Mouse (Mus musculus) embryonic facial prominence, embryonic 15.5 days (tissue): ENCODE data around the gene Armh2. TPM values are rescaled to one million over a fixed set of nuclear protein-coding genes. Genes with fewer than 3 reads are reported as not detected.
"Not testable (repeated sequence)": the region's sequence is repeated elsewhere in the genome, so short reads cannot be mapped to it uniquely, and the experiment has no call there.

Experiments used
- ATAC-seq: fragments of 200-750 bp; cut with Nextera tagmentation; 2 replicates; pipeline ENCODE4 v1.8.0; 2017; ENCODE audit warnings: low read depth, moderate TSS enrichment; ENCODE audit not compliant: insufficient number of reproducible peaks, low FRiP score, low TSS enrichment
- H3K27ac ChIP-seq: fragments of 300-500 bp; sonication (generic); replicated peaks from 2 replicates; pipeline ENCODE4 v1.5.1; 2015; ENCODE audit warnings: mild to moderate bottlenecking, inconsistent platforms
- H3K27me3 ChIP-seq: fragments of 300-500 bp; sonication (generic); 2 replicates; pipeline ENCODE4 v1.6.1; 2015; ENCODE audit warnings: inconsistent platforms
- H3K36me3 ChIP-seq: fragments of 300-500 bp; sonication (generic); 2 replicates; pipeline ENCODE4 v1.6.1; 2015; ENCODE audit warnings: mild to moderate bottlenecking, inconsistent platforms
- H3K4me1 ChIP-seq: fragments of 300-500 bp; sonication (generic); 2 replicates; pipeline ENCODE4 v1.6.1; 2015; ENCODE audit warnings: inconsistent platforms
- H3K4me2 ChIP-seq: fragments of 300-500 bp; sonication (generic); replicated peaks from 2 replicates; pipeline ENCODE4 v1.6.1; 2015; ENCODE audit warnings: mild to moderate bottlenecking, inconsistent platforms
- H3K4me3 ChIP-seq: fragments of 300-500 bp; sonication (generic); replicated peaks from 2 replicates; pipeline ENCODE4 v1.5.1; 2015; ENCODE audit warnings: mild to moderate bottlenecking, inconsistent platforms
- H3K9ac ChIP-seq: fragments of 300-500 bp; sonication (generic); 2 replicates; pipeline ENCODE4 v1.6.1; 2015; ENCODE audit warnings: inconsistent platforms
- H3K9me3 ChIP-seq: fragments of 300-500 bp; sonication (generic); replicated peaks from 2 replicates; pipeline ENCODE4 v1.6.1; 2016; ENCODE audit warnings: inconsistent platforms
- WGBS: fragments of 180-500 bp; shearing (Covaris S2); methylation state at CpG from one replicate; pipeline ENCODE4 v1.1.7; 2015; 5-methylcytosine and 5-hydroxymethylcytosine counted together
- polyA plus RNA-seq: library from polyadenylated mRNA; unstranded; fragments of >200 nt; fragmentation: Nextera tagmentation; extraction: Ambion mirVana; gene quantifications from 2 replicates; pipeline ENCODE4 v1.2.1, GENCODE M21; 2015

Armh2 gene
- polyA plus RNA-seq, 1 experiment from 2014 or later = not detected

DNA sequence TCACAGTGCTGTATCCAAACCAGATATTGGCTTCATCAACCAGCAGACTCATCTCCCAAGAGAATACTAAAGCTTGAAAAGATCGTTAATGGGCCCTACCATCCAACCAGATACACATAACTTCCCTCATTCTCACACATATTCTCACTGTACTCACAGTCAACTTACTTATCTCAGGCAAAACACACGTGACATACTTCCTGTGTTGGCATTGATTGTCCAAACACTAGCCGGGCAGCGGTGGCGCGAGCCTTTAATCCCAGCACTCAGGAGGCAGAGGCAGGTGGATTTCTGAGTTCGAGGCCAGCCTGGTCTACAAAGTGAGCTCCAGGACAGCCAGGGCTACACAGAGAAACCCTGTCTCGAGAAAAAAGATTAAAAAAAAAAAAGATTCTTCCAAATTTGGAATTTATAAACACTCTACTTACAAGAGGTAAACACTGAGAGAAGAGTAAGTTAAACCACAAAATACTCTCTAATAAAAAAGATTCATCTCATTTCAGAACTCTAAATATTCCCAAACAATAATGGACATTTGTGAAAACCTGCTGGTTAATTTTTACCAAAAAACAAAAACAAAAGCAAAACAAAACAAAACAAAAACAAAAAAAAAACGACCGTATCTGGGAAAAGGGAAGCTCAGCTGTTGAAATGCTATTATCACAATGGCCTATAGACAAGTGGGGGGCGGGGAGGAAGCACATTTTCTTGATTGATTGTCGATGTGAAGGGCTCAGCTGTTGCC, 17.0 kb downstream of the Armh2 start:
- Histone ChIP-seq H3K27ac (no peak overlapping the region), H3K4me3 (no peak overlapping the region), H3K9me3 (no peaks in the 10 kb centered on the region), H3K9ac (no peak overlapping the region), H3K4me1 (peaks cover 8% of the 10 kb centered on the region), H3K4me2 (no peak overlapping the region), H3K36me3 (peaks cover 23% of the 10 kb centered on the region), H3K27me3 (no peaks in the 10 kb centered on the region)
- WGBS = 89% methylated on average over 12 of the region's 12 CpGs
- ATAC-seq = no peak

DNA sequence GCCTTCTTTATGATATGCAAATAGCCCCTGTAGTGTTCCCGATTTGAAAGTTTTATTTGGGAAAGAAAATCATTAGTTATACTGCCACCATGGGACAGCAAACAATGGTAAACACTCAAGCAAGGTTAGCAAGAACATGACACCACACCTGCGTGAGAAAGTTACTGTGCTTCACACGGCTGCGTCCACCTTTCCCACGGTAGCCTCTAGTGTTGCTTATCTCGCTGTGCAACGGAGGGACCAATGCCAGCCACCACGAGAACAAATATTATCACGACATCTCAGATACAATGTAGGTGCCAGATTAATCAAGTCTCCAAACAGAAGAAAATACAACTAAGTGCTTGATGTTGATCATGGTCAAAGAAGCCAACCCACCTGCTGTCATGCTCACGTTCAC, 18.4 kb downstream of the Armh2 start:
- Histone ChIP-seq H3K9ac (no peak overlapping the region), H3K27me3 (no peaks in the 10 kb centered on the region), H3K36me3 (peaks cover 17% of the 10 kb centered on the region), H3K4me2 (no peak overlapping the region), H3K27ac (no peak overlapping the region), H3K4me3 (no peak overlapping the region), H3K4me1 (peaks cover 8% of the 10 kb centered on the region), H3K9me3 (no peaks in the 10 kb centered on the region)
- 94% methylated on average over 10 of the region's 10 CpGs for WGBS
- no peak for ATAC-seq

DNA sequence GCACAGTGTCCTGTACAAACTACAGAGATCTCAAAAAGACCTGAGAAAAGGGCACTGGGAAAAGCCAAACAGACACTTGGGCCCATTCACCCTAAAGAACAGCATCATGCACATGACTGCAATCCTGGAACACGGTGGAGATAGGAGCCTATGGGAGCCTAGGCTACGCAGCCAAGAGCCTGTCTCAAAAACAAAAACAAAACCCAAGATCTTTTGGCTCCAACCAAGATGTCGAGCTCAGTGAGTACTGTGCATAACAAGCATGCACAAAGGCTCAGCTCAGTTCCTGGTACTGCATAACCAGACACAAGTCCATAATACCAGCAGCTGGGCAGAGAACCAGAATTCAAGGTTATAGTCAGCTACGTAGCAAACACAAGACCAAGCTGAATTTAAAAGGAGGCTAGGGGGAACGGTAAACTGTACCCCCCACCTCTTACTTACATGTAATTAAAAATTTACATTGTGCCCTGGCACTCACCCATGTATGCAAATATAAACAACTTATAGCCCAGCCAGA, 19.4 kb downstream of the Armh2 start:
- Histone ChIP-seq H3K4me1 (peaks cover 8% of the 10 kb centered on the region), H3K27me3 (no peaks in the 10 kb centered on the region), H3K36me3 (peaks cover 10% of the 10 kb centered on the region), H3K9ac (no peak overlapping the region), H3K9me3 (no peaks in the 10 kb centered on the region), H3K4me2 (peak overlapping the region; percentile 61), H3K27ac (no peak overlapping the region), H3K4me3 (peak overlapping the region; percentile 63)
- no peak for ATAC-seq
- 53% methylated on average over 5 of the region's 5 CpGs for WGBS

DNA sequence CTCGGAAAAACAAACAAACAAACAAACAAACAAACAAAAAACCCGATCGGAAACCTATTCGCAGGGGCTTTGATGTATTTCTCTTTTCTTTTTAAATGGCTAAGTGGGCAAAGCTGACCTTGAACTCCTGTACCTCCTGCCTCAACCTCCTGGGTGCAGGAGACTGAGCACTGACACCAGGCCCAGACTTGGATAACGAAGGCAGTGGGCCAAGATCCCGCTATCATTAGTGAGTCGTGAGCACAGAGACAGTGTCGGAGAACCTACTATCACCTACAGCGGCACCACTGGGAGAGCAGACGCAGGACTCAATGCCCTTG, 20.0 kb downstream of the Armh2 start:
- H3K4me3 ChIP-seq = peak overlapping the region; percentile 63
- H3K36me3 ChIP-seq = peaks cover 4% of the 10 kb centered on the region; the same call in 1 of the 2 replicates
- no peaks in the 10 kb centered on the region for H3K9me3 ChIP-seq
- H3K9ac ChIP-seq = peak overlapping the region; percentile 50
- no peak; the same call in 1 of the 2 replicates for ATAC-seq
- 5% methylated on average over 10 of the region's 10 CpGs for WGBS
- H3K4me1 ChIP-seq = peaks cover 8% of the 10 kb centered on the region
- H3K27ac ChIP-seq = peak overlapping the region; percentile 86
- no peaks in the 10 kb centered on the region for H3K27me3 ChIP-seq
- peak overlapping the region; percentile 61 for H3K4me2 ChIP-seq

DNA sequence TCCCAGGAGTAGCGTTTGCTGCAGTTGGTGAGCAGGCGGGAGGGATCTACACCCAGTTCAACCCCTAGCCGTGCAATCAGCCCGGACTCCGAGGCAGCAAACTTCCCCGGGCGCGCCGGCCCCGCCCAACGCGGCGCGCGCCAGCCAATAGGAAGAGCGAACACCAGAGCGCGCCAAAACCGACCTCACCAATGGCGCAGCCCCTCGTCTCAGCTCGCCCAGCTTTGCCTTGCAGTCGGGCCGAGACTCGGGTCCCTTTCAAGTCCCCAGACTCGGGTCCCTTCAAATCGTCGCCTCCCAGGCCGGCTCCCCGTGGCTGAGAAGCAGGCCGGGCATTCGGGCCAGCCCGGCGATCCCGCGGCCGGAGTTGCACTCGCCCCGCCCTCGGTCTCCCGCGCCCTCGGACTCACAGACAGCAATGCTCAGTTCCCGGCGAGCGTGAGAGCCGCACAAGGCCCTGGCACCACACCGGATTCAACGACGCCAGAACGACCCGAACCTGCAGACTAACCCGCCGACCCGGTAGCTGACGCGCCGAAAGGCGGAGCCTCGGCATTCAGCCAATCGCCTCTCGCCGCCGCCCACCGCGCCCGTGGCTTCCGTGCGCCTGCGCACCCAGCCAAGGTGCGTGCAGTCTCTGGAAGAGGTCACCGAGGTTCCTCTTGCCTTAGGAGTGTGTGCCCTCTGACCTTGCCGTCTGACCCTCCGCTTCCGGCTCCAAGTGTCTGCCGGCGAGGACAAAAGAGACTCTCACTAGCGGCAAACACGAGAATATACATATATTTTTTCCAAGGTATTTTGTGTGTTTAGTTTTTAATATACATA, 20.6 kb downstream of the Armh2 start, which contains the start of gene Gmnn:
TSS of gene Gmnn (minus strand) at position 521 of the 825 bp plus-strand sequence.
- under 1% methylated on average over 79 of the region's 79 CpGs for WGBS
- H3K27ac ChIP-seq = peak within 1 kb of the TSS; percentile 86
- ATAC-seq = peak; percentile 99
- H3K4me2 ChIP-seq = peak within 1 kb of the TSS; percentile 61
- H3K9ac ChIP-seq = peak within 1 kb of the TSS; percentile 50
- no peaks in the 10 kb centered on the region for H3K9me3 ChIP-seq
- H3K4me3 ChIP-seq = peak within 1 kb of the TSS; percentile 63
- no peaks in the 10 kb centered on the region; the same call in 1 of the 2 replicates for H3K36me3 ChIP-seq
- H3K27me3 ChIP-seq = no peaks in the 10 kb centered on the region
- H3K4me1 ChIP-seq = peaks cover 8% of the 10 kb centered on the region

DNA sequence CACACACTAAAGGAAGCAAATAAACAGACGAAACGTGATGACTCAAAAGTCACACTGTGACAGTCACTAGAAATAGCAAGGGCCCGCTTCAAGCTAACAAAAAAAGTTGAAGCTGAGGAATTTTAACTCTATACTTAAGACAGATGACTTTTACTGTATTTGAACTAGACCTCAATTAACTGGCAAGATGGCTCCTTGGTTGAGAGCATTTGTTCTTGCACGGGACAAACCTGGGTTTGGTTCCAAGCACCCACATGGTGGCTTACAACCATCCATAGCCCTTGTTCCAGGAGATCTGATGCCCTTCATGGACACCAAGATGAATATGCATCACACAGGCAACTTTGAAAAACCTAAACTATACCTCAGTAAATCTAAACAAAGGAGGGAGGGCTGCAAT, 21.2 kb downstream of the Armh2 start:
- Histone ChIP-seq H3K4me3 (peak overlapping the region; percentile 63), H3K27ac (no peak overlapping the region), H3K36me3 (no peaks in the 10 kb centered on the region), H3K27me3 (no peaks in the 10 kb centered on the region), H3K9ac (no peak overlapping the region), H3K9me3 (no peaks in the 10 kb centered on the region), H3K4me1 (peaks cover 8% of the 10 kb centered on the region), H3K4me2 (peak overlapping the region; percentile 61)
- WGBS = 28% methylated on average over 4 of the region's 4 CpGs
- no peak for ATAC-seq

DNA sequence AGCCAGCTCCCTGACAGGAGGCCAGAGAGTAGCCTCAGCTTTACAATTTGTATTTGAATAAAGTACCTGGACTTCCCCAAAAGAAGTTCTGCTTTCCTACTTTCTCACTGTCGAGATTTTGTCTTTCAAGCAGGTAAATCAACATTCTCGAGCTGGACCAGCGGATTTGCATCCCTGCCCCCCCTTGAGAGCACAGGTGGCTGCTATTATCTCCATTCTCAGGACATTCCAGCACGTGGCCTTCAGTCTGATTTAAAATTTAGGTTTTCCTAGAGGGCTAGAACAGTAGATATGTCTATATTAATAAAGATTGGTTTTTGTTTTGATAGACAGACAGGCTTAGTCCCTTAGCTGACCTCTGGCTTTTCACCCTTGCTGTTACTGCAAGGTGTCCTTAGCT, 26.8 kb downstream of the Armh2 start:
- ATAC-seq, H3K4me3 ChIP-seq: not testable (repeated sequence)

DNA sequence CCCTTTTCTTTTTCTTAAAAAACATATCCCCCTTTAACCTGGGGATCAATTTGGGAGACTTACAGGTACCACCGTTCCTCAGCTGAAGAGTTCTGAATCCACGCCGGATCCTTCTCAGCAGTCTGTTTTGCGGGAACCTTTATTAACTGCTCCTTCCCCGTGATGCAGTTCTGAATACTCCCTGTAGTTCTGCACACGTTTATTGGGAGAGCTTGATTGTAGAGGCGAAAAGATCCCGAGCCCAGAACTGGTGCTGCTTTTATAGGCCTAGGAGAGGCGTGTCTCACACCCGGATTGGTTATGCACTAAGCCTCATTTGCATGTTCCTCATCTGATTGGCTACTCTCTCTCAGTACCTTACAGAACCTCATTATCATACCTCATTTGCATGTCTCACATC, 30.4 kb downstream of the Armh2 start:
- not testable (repeated sequence) for H3K36me3 ChIP-seq, ATAC-seq, H3K27ac ChIP-seq, H3K4me1 ChIP-seq, H3K4me3 ChIP-seq, H3K9me3 ChIP-seq, H3K4me2 ChIP-seq, H3K27me3 ChIP-seq, H3K9ac ChIP-seq
- 88% methylated on average over 9 of the region's 10 CpGs for WGBS

More for the DNA sequence above, 26.8 kb downstream of the Armh2 start:
- not testable (repeated sequence) for H3K4me1 ChIP-seq, H3K4me2 ChIP-seq, H3K9me3 ChIP-seq, H3K27ac ChIP-seq, H3K27me3 ChIP-seq, H3K36me3 ChIP-seq, H3K9ac ChIP-seq
- WGBS = 59% methylated on average over 4 of the region's 4 CpGs

DNA sequence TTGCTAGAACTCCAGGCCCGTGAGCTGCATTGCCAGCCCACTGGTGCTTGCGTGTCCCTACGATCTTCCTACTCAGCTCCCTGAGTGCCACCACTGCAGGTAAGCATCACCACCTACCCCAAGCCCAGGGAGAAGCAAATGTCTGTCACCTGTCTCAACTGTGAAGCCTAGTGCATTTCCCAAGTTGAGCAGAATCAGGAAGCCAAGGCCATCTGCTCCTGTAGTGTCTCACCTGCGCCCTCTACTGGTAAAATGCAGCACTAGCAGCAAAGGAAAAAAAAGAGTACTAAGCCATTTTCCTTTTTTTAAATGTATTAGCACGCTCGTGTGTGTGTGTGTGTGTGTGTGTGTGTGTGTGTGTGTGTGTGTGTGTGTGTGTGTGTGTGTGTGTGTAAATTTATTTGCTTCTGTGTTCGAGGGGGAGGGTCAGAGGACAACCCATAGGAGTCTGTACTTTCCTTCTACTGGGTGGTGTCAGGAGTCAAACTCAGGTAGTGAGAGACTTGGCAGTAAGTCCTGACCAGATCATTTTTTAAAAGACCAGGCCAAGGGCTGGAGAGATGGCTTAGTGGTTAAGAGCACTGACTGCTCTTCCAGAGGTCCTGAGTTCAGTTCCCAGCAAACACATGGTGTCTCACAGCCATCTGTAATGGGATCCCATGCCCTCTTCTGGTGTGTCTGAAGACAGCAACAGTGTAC, 35.3 kb downstream of the Armh2 start:
- no peaks in the 10 kb centered on the region for H3K9me3 ChIP-seq
- no peak overlapping the region for H3K27ac ChIP-seq
- H3K4me3 ChIP-seq = no peak overlapping the region
- no peaks in the 10 kb centered on the region for H3K36me3 ChIP-seq
- H3K4me2 ChIP-seq = no peak overlapping the region
- no peak for ATAC-seq
- 54% methylated on average over 7 of the region's 7 CpGs for WGBS
- H3K9ac ChIP-seq = no peak overlapping the region
- H3K4me1 ChIP-seq = no peaks in the 10 kb centered on the region
- no peaks in the 10 kb centered on the region for H3K27me3 ChIP-seq

DNA sequence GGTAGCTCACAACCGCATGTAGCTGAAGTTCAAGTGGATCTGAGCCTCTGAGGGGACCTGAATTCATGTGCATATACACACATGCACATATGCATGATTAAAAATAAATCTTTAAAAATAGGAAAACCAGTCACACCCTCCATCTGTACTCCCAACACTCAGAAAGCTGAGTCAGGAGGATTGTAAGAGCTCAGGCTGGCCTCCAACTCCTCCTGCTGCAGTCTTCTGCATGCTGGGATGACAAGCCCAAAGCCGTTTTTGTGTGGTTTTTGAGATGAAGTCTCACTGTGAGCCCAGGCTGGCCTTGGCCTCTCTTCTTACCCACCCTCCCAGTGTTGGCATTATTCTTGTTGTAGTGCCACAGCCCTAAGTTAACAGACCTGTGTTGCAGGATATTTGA, 37.0 kb downstream of the Armh2 start:
- no peak overlapping the region for H3K4me2 ChIP-seq
- H3K9me3 ChIP-seq = no peaks in the 10 kb centered on the region
- H3K9ac ChIP-seq = no peak overlapping the region
- no peaks in the 10 kb centered on the region for H3K4me1 ChIP-seq
- H3K27me3 ChIP-seq = no peaks in the 10 kb centered on the region
- ATAC-seq = no peak
- no peak overlapping the region for H3K27ac ChIP-seq
- H3K36me3 ChIP-seq = no peaks in the 10 kb centered on the region
- 79% methylated on average over 2 of the region's 2 CpGs for WGBS
- H3K4me3 ChIP-seq = no peak overlapping the region
